In genomic region chr2:84883084-84883483, GRCm38 (mm10) we compare ENCODE assay signal across 8 mouse cellular contexts. TPM values are rescaled to one million over a fixed set of nuclear protein-coding genes. Genes with fewer than 3 reads are reported as not detected.
DNase-seq lines count a peak whose midpoint lies in the region; ATAC-seq and TF ChIP-seq lines count a peak whose summit lies in the region.

No protein-coding gene starts in this region.

- peaks cover 66% of the 10 kb centered on the region for H3K27me3 ChIP-seq in hindbrain, embryonic 11.5 days (ENCODE audit: control insufficient read depth, insufficient read depth, low read length)
- peaks cover 94% of the 10 kb centered on the region for H3K27me3 ChIP-seq in megakaryocyte, embryonic 14.5 days (replicated peaks)

- TF ChIP-seq POLR2A in bone marrow macrophage, adult 2 months (IDR thresholded peaks at IDR 0.05; ENCODE audit: borderline replicate concordance, low read depth, low read length) = no peak
- no peak for TF ChIP-seq POLR2A in lung, adult 2 months (IDR thresholded peaks at IDR 0.05; ENCODE audit: borderline replicate concordance, extremely low read depth, low read depth, low read length)

- TF ChIP-seq CTCF in bone marrow macrophage, adult 2 months (IDR thresholded peaks at IDR 0.05; ENCODE audit: low read depth, low read length) = no peak
- no peak for TF ChIP-seq CTCF in lung, adult 2 months (IDR thresholded peaks at IDR 0.05; ENCODE audit: insufficient read depth, low read length)

- H3K4me3 ChIP-seq in bone marrow macrophage, adult 2 months (ENCODE audit: insufficient read depth, low read length) = peak overlapping the region; percentile 38
- H3K4me3 ChIP-seq in hindbrain, embryonic 11.5 days (ENCODE audit: low read depth, low read length) = no peak overlapping the region
- H3K4me3 ChIP-seq in megakaryocyte, embryonic 14.5 days (replicated peaks) = peak overlapping the region; percentile 5
- no peak overlapping the region for H3K4me3 ChIP-seq in lung, adult 2 months (replicated peaks; ENCODE audit: extremely low read depth, low read depth, low read length)

- H3K4me1 ChIP-seq in bone marrow macrophage, adult 2 months (ENCODE audit: control insufficient read depth, insufficient read depth, low read length) = peaks cover 5% of the 10 kb centered on the region; the same call in 1 of the 2 replicates
- peaks cover 13% of the 10 kb centered on the region for H3K4me1 ChIP-seq in hindbrain, embryonic 11.5 days (replicated peaks; ENCODE audit: control insufficient read depth, insufficient read depth, low read length)
- H3K4me1 ChIP-seq in megakaryocyte, embryonic 14.5 days = peaks cover 39% of the 10 kb centered on the region
- peaks cover 3% of the 10 kb centered on the region; the same call in 1 of the 2 replicates for H3K4me1 ChIP-seq in lung, adult 2 months (ENCODE audit: control insufficient read depth, insufficient read depth, low read length)

- H3K9ac ChIP-seq in hindbrain, embryonic 11.5 days (ENCODE audit: low read depth, low read length) = no peak overlapping the region

- intact Hi-C loops in heart, postnatal 10 days (cut with DNase I) = no loop called here

- no peak for ATAC-seq in hindbrain, embryonic 11.5 days (ENCODE audit: low FRiP score)

- H3K4me2 ChIP-seq in hindbrain, embryonic 11.5 days (replicated peaks; ENCODE audit: low read depth, low read length) = peak overlapping the region; percentile 4; the same call in 1 of the 2 replicates

- no peak overlapping the region for H3K27ac ChIP-seq in bone marrow macrophage, adult 2 months (ENCODE audit: insufficient read depth, low read depth, low read length)
- H3K27ac ChIP-seq in hindbrain, embryonic 11.5 days (ENCODE audit: low read depth, low read length) = no peak overlapping the region

- H3K9me3 ChIP-seq in hindbrain, embryonic 11.5 days (ENCODE audit: control insufficient read depth, low read length) = no peaks in the 10 kb centered on the region
- H3K9me3 ChIP-seq in megakaryocyte, embryonic 14.5 days = no peaks in the 10 kb centered on the region

- WGBS in hindbrain, embryonic 11.5 days = 5% methylated on average over 6 of the region's 6 CpGs
- 27% methylated on average over 6 of the region's 6 CpGs for WGBS in lung, adult 2 months

- peak; percentile 35 to 38 for DNase-seq in heart, adult 18-20 months
- no peak for DNase-seq in heart, postnatal 10 days
- DNase-seq in hindbrain, embryonic 11.5 days (ENCODE audit: low spot score) = no peak
- no peak for DNase-seq in adrenal gland, postnatal 4 days (ENCODE audit: low spot score in 2 of 2)
- DNase-seq in adrenal gland, adult 8-10 months = no peak
- DNase-seq in lung, adult 2 months = no peak

- H3K36me3 ChIP-seq in hindbrain, embryonic 11.5 days (ENCODE audit: control insufficient read depth, insufficient read depth, low read length) = no peaks in the 10 kb centered on the region
- H3K36me3 ChIP-seq in megakaryocyte, embryonic 14.5 days (replicated peaks; ENCODE audit: low read length) = no peaks in the 10 kb centered on the region

RNA-seq across cellular contexts. Expression of gene Rtn4rl2, which starts 3.4 kb away (rescaled TPM):
- total RNA-seq in heart, adult 18-20 months (2021) = 1 to 10 TPM; 3.0 to 3.5 TPM
- 1 to 10 TPM; 4.0 to 8.0 TPM for total RNA-seq in heart, postnatal 10 days (2021)
- not detected in 2 replicates for polyA plus RNA-seq in bone marrow macrophage, adult 2 months (2012; ENCODE audit: insufficient read depth, insufficient read length, missing spikeins)
- polyA plus RNA-seq in hindbrain, embryonic 11.5 days (2014; fragmentation: Nextera tagmentation; extraction: Ambion mirVana) = 1.9 and 2.8 TPM in 2 replicates
- 2.7 and 8.4 TPM in 2 replicates for polyA plus RNA-seq in megakaryocyte, embryonic 14.5 days (2012; ENCODE audit: insufficient read depth, low replicate concordance)
- 1 to 10 TPM; 2.2 to 3.4 TPM for total RNA-seq in adrenal gland, postnatal 4 days (2021)
- total RNA-seq in adrenal gland, adult 8-10 months (2022) = 1 to 10 TPM; 1.2 to 1.8 (median 1.6) TPM
- polyA plus RNA-seq in lung, adult 2 months (2012; rRNA removed) = 2.7 and 9.7 TPM in 2 replicates

RNA-seq across cellular contexts. Expression of gene Slc43a1, which starts 44.4 kb away (rescaled TPM):
- 1 to 10 TPM; 2.6 to 3.3 TPM for total RNA-seq in heart, adult 18-20 months (2021)
- total RNA-seq in heart, postnatal 10 days (2021) = 1 to 10 TPM; 2.2 to 3.4 TPM
- not detected in 2 replicates for polyA plus RNA-seq in bone marrow macrophage, adult 2 months (2012; ENCODE audit: insufficient read depth, insufficient read length, missing spikeins)
- polyA plus RNA-seq in hindbrain, embryonic 11.5 days (2014; fragmentation: Nextera tagmentation; extraction: Ambion mirVana) = 14.5 and 19.6 TPM in 2 replicates
- 1.8 and 5.0 TPM in 2 replicates for polyA plus RNA-seq in megakaryocyte, embryonic 14.5 days (2012; ENCODE audit: insufficient read depth, low replicate concordance)
- 10 to 100 TPM in 1 of 2 experiments, 1 to 10 TPM in 1; 8.8 to 11.1 TPM for total RNA-seq in adrenal gland, postnatal 4 days (2021)
- 1 to 10 TPM; 3.0 to 7.5 (median 5.5) TPM for total RNA-seq in adrenal gland, adult 8-10 months (2022)
- 3.9 and 7.5 TPM in 2 replicates for polyA plus RNA-seq in lung, adult 2 months (2012; rRNA removed)

RNA-seq across cellular contexts. Expression of gene Slc43a3, which starts 53.3 kb away (rescaled TPM):
- total RNA-seq in heart, adult 18-20 months (2021) = 10 to 100 TPM; 65.4 to 72.8 TPM
- 100 to 1,000 TPM in 1 of 2 experiments, 10 to 100 TPM in 1; 53.0 to 109 TPM for total RNA-seq in heart, postnatal 10 days (2021)
- polyA plus RNA-seq in bone marrow macrophage, adult 2 months (2012; ENCODE audit: insufficient read depth, insufficient read length, missing spikeins) = 14.9 and 15.3 TPM in 2 replicates
- 25.5 and 27.0 TPM in 2 replicates for polyA plus RNA-seq in hindbrain, embryonic 11.5 days (2014; fragmentation: Nextera tagmentation; extraction: Ambion mirVana)
- polyA plus RNA-seq in megakaryocyte, embryonic 14.5 days (2012; ENCODE audit: insufficient read depth, low replicate concordance) = 4.4 and 9.1 TPM in 2 replicates
- total RNA-seq in adrenal gland, postnatal 4 days (2021) = 10 to 100 TPM; 66.4 to 68.4 TPM
- 10 to 100 TPM; 63.1 to 81.5 (median 75.7) TPM for total RNA-seq in adrenal gland, adult 8-10 months (2022)
- polyA plus RNA-seq in lung, adult 2 months (2012; rRNA removed) = 325 and 376 TPM in 2 replicates

RNA-seq across cellular contexts. Expression of gene Timm10, which starts 56.3 kb away (rescaled TPM):
- 100 to 1,000 TPM; 109 to 146 TPM for total RNA-seq in heart, adult 18-20 months (2021)
- 100 to 1,000 TPM; 122 to 124 TPM for total RNA-seq in heart, postnatal 10 days (2021)
- polyA plus RNA-seq in bone marrow macrophage, adult 2 months (2012; ENCODE audit: insufficient read depth, insufficient read length, missing spikeins) = 20.7 TPM in 2 replicates
- 43.1 and 44.2 TPM in 2 replicates for polyA plus RNA-seq in hindbrain, embryonic 11.5 days (2014; fragmentation: Nextera tagmentation; extraction: Ambion mirVana)
- polyA plus RNA-seq in megakaryocyte, embryonic 14.5 days (2012; ENCODE audit: insufficient read depth, low replicate concordance) = 9.7 TPM in 1 of 2 replicates, not detected in the other
- total RNA-seq in adrenal gland, postnatal 4 days (2021) = 10 to 100 TPM; 40.5 to 43.7 TPM
- 10 to 100 TPM; 28.2 to 43.5 (median 39.5) TPM for total RNA-seq in adrenal gland, adult 8-10 months (2022)
- polyA plus RNA-seq in lung, adult 2 months (2012; rRNA removed) = 20.2 and 25.1 TPM in 2 replicates

Comparison
In these comparisons a context has a peak if more than half of its experiments do, and no peak if none do; other contexts are left out.
1. DNase-seq: peak in heart, adult 18-20 months (2 of 2); none in heart, postnatal 10 days (0 of 2), hindbrain, embryonic 11.5 days (single experiment), adrenal gland, postnatal 4 days (0 of 2), adrenal gland, adult 8-10 months (single experiment) and lung, adult 2 months (single experiment).
2. H3K4me3 ChIP-seq: peak in bone marrow macrophage, adult 2 months (single experiment) and megakaryocyte, embryonic 14.5 days (single experiment); none in hindbrain, embryonic 11.5 days (single experiment) and lung, adult 2 months (single experiment).